Mouse (Mus musculus) myocyte (in vitro differentiated cells): ENCODE measurements at regions not wholly inside any gene's neighbourhood (a gene's known extent, or its start where the extent isn't known, plus 50 kb on each side); places are given as distances from the start of the nearest gene placed in this dataset.
A peak's percentile ranks its signal among the peaks of the same experiment; 100 is the strongest.

Experiments used
- H3K27me3 ChIP-seq: one replicate; pipeline ENCODE4 v1.6.1; 2011; ENCODE audit not compliant: control insufficient read depth, insufficient read depth, insufficient read length
- H3K36me3 ChIP-seq: one replicate; pipeline ENCODE4 v1.6.1; 2011; ENCODE audit not compliant: control insufficient read depth, insufficient read depth
- H3K4me2 ChIP-seq: one replicate; pipeline ENCODE4 v1.6.1; 2011; ENCODE audit warnings: low read depth, control low read depth
- H3K4me3 ChIP-seq: one replicate; pipeline ENCODE4 v1.5.1; 2011; ENCODE audit warnings: mild to moderate bottlenecking, control low read depth, moderate library complexity
- H3K79me2 ChIP-seq: one replicate; pipeline ENCODE4 v1.6.1; 2011; ENCODE audit not compliant: control insufficient read depth, insufficient read depth
- H3ac ChIP-seq: one replicate; pipeline ENCODE4 v1.6.1; 2011; ENCODE audit not compliant: control insufficient read depth, insufficient read length
- CEBPB ChIP-seq: IDR thresholded peaks from 2 replicates; pipeline ENCODE4 v1.6.1; 2011; ENCODE audit warnings: mild to moderate bottlenecking, moderate library complexity; ENCODE audit not compliant: poor library complexity, insufficient read depth, severe bottlenecking
- E2F4 ChIP-seq: IDR thresholded peaks from one replicate; pipeline ENCODE4 v1.6.1; 2011; ENCODE audit warnings: mild to moderate bottlenecking, control low read depth, moderate library complexity; ENCODE audit not compliant: insufficient read depth
- MAX ChIP-seq: IDR thresholded peaks from one replicate; pipeline ENCODE4 v1.6.1; 2011; ENCODE audit warnings: low read depth, mild to moderate bottlenecking, control low read depth
- MYOD1 ChIP-seq, 3 experiments: IDR thresholded peaks; one replicate each; pipeline ENCODE4 v1.6.1; 2011; ENCODE audit warnings: control low read depth in 2 of 3, low read depth in 2 of 3, mild to moderate bottlenecking in 2 of 3, moderate library complexity in 1 of 3; ENCODE audit not compliant: insufficient read length in 2 of 3, control insufficient read depth in 1 of 3
- MYOG ChIP-seq, 3 experiments: IDR thresholded peaks; one replicate each; pipeline ENCODE4 v1.6.1; 2011; ENCODE audit warnings: control low read depth in 2 of 3, low read depth in 2 of 3, mild to moderate bottlenecking in 2 of 3; ENCODE audit not compliant: insufficient read length in 2 of 3, control insufficient read depth in 1 of 3, insufficient read depth in 1 of 3
- POLR2A ChIP-seq: IDR thresholded peaks from one replicate; pipeline ENCODE4 v1.6.1; 2011; ENCODE audit warnings: low read depth, mild to moderate bottlenecking, control low read depth, moderate library complexity; ENCODE audit not compliant: insufficient read length
- POLR2AphosphoS2 ChIP-seq: IDR thresholded peaks from one replicate; pipeline ENCODE4 v1.6.1; 2011; ENCODE audit warnings: low read depth, control low read depth; ENCODE audit not compliant: insufficient read length
- REST ChIP-seq: IDR thresholded peaks from one replicate; pipeline ENCODE4 v1.6.1; 2011; ENCODE audit warnings: mild to moderate bottlenecking, control low read depth, moderate library complexity; ENCODE audit not compliant: insufficient read depth, insufficient read length
- SRF ChIP-seq: IDR thresholded peaks from one replicate; pipeline ENCODE4 v1.6.1; 2011; ENCODE audit warnings: low read depth; ENCODE audit not compliant: control insufficient read depth, insufficient read length
- TCF12 ChIP-seq: IDR thresholded peaks from one replicate; pipeline ENCODE4 v1.6.1; 2011; ENCODE audit warnings: mild to moderate bottlenecking, control low read depth; ENCODE audit not compliant: poor library complexity, insufficient read depth, severe bottlenecking
- TCF3 ChIP-seq: IDR thresholded peaks from one replicate; pipeline ENCODE4 v1.6.1; 2011; ENCODE audit warnings: low read depth, control low read depth; ENCODE audit not compliant: insufficient read length
- USF1 ChIP-seq: IDR thresholded peaks from one replicate; pipeline ENCODE4 v1.6.1; 2011; ENCODE audit warnings: low read depth, mild to moderate bottlenecking, control low read depth, moderate library complexity

- no peak overlapping the region for H3ac ChIP-seq
- H3K4me2 ChIP-seq: peak overlapping the region; percentile 63
- H3K4me3 ChIP-seq: no peak overlapping the region
- H3K27me3 ChIP-seq: no peaks in the 10 kb centered on the region
- H3K36me3 ChIP-seq: peaks cover 40% of the 10 kb centered on the region
- H3K79me2 ChIP-seq: peaks cover 84% of the 10 kb centered on the region
- TF ChIP-seq SRF (no peak), TCF3 (no peak), POLR2A (no peak)
Observed at GRCm38 (mm10) chr6:31075209-31075571, 116.3 kb upstream of the Klf14 start.

DNA sequence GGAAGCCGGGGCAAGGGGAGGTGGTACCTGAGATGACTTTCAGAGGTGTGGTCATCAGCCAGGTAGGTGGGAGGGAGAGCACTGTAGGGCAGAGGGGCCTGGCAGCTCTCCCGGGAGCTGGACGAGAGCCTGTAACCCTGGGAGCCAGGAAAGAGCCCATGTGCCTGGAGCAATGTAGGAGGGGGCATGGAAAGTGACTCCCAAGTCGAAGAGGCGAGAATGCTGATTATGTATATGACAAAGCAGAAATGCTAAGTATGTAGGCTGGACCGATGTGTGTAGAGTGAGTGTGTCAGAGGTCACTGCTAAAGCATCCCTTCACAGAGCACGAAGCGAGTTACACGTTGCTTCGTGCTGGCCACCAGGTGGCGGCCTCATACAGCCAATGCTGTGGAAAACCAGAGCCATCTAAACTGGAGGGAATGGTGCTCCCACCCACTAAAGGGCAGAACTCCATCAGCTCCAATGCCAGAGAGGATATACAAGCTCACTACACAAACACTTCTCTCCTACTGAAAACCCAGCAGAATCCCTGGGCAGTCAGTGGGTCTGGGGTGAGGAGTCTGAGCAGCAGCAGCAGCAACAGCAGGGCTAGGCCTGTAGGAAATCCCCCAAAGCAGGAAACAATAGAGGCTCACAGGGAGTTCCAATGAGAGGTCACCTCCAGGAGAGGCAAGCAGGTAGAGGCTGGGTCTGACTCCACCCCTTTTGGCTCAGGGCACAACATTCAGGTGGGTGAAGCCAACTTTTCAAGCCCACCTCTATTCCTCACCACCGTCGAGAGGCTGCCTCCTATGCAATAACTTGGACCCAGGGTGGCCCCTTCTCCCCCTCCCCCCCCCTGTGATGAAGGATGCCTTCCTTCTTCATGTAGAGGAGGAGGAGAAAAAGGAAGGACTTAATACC is 116.9 kb upstream of the Klf14 start:
- Histone ChIP-seq H3K27me3 (no peaks in the 10 kb centered on the region), H3K4me2 (peak overlapping the region; percentile 63), H3K79me2 (peaks cover 81% of the 10 kb centered on the region), H3K4me3 (no peak overlapping the region), H3K36me3 (peaks cover 39% of the 10 kb centered on the region), H3ac (no peak overlapping the region)
- TF ChIP-seq E2F4: no peak
- no peak for TF ChIP-seq CEBPB
- peak; percentile 10 for TF ChIP-seq POLR2A
- no peak for TF ChIP-seq SRF
- TF ChIP-seq TCF3: no peak
- no peak for TF ChIP-seq MYOD1 (IDR thresholded peaks at IDR 0.05; ENCODE audit: control insufficient read depth in 1 of 3, insufficient read length in 2 of 3, low read depth in 2 of 3)
- TF ChIP-seq REST: no peak
- no peak for TF ChIP-seq MAX
- peak; percentile 66 for TF ChIP-seq POLR2AphosphoS2
- TF ChIP-seq MYOG (IDR thresholded peaks at IDR 0.05; ENCODE audit: control insufficient read depth in 1 of 3, insufficient read depth in 1 of 3, insufficient read length in 2 of 3, low read depth in 2 of 3): no peak

- Histone ChIP-seq H3K4me3 (no peak overlapping the region), H3K27me3 (no peaks in the 10 kb centered on the region), H3K4me2 (peak overlapping the region; percentile 71), H3K79me2 (peaks cover 75% of the 10 kb centered on the region), H3ac (no peak overlapping the region), H3K36me3 (peaks cover 38% of the 10 kb centered on the region)
- TF ChIP-seq USF1: no peak
Observed at GRCm38 (mm10) chr6:31076478-31076834, 117.6 kb upstream of the Klf14 start.

DNA sequence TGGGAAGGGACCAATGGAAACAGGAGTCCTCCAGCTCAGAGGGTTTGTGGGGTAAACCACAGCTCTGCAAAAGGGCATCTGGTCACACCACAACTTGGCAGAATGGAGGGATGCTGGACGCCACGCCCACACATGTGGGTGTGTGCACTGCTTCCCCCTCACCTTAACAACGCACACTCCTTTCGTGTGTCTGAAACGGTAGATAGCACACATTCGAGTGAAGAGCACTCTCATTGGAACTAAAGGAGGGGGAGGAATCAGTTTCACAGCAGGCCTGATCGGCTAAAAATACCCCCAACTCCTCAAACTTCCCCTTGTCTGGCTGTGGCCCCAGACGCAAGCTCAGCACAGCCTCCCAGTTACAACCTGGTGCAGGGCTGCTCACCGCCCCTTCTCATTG is 118.3 kb upstream of the Klf14 start:
- no peak overlapping the region for H3K4me3 ChIP-seq
- TF ChIP-seq SRF (peak; percentile 49), MYOD1 (IDR thresholded peaks at IDR 0.05; ENCODE audit: control insufficient read depth in 1 of 3, insufficient read length in 2 of 3, low read depth in 2 of 3) (peak in 1 of 3 experiments; percentile 60), TCF12 (no peak), USF1 (no peak), MYOG (IDR thresholded peaks at IDR 0.05; ENCODE audit: control insufficient read depth in 1 of 3, insufficient read depth in 1 of 3, insufficient read length in 2 of 3, low read depth in 2 of 3) (peak in 1 of 3 experiments; percentile 77), POLR2AphosphoS2 (peak; percentile 73), E2F4 (no peak), POLR2A (peak; percentile 45), REST (no peak), MAX (no peak)

DNA sequence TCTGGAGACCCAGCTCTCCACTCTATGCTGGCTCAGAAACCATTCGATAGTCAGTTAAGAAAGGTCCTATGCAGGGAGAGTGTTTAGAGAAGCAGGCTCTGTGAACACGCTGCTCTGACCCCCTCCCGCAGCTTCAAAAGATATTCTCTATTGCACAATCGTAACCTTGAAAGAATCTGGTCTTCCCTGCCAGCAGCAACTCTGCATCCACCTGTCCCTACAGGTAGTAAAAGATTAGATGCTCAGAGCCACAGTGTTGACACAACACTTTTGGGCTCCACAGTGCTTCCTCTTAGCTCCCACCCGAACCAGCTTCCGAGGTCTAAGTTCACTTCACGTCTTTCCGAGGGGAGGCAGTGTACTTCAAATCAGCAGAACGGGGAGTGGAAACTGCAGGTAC is 118.9 kb upstream of the Klf14 start:
- TF ChIP-seq POLR2A (no peak), CEBPB (peak; percentile 56)

More for the DNA sequence above, 118.3 kb upstream of the Klf14 start:
- Histone ChIP-seq H3ac (no peak overlapping the region), H3K79me2 (peaks cover 68% of the 10 kb centered on the region), H3K4me2 (peak overlapping the region; percentile 71), H3K27me3 (no peaks in the 10 kb centered on the region), H3K36me3 (peaks cover 32% of the 10 kb centered on the region)

More for the DNA sequence above, 118.9 kb upstream of the Klf14 start:
- Histone ChIP-seq H3K4me3 (no peak overlapping the region), H3ac (no peak overlapping the region), H3K36me3 (peaks cover 28% of the 10 kb centered on the region), H3K27me3 (no peaks in the 10 kb centered on the region), H3K79me2 (peaks cover 66% of the 10 kb centered on the region), H3K4me2 (peak overlapping the region; percentile 71)
